10 mouse cellular contexts compared by ENCODE assay signal in the genomic region with DNA sequence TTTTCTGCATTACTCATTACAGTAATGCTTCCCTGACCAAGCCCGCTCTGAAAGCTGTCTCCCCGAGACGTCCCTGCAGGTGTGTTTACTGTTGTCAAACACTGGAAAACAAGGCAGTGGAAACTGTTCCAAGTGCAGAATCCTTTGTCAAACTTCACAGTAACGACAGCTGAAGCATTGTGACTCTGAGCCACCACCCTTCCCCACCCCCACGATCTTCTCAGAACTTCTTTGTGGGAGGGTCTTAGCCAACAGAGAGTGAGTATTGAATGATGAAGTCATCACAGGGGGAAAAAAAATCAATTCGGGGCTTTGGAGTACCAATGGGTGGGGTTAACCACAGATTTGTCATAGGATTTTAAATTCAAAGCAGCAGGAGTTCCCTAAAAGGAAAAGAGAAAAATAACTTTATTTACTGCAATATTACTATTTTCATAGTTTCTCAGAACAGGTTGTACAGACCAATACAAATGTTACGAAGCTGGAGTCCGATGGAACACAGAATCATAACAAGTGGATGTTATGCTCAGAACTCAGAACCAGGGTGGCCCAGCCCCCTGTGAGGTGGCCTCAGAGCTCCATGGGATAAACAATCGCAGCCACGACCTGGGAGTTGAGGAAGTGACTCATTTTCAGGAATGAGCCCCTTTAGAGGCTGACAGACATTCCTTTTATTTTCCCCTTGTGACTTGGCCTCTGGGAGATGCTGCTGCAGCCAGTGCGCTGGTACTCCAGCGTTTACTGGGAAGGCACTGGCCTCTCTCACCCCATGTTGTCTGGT.
DNase-seq lines count a peak whose midpoint lies in the region; ATAC-seq and TF ChIP-seq lines count a peak whose summit lies in the region.
"Had no signal": no experiment of that assay in that cellular context is flagged by ENCODE, and none has a peak within 500 bp of the region (broad histone marks: within the 10 kb centered on the region; RNA-seq: fewer than 3 reads in every experiment).

No protein-coding gene starts in this region.

- H3K4me3 ChIP-seq in small intestine, adult 2 months (ENCODE audit: low read depth, low read length) = no peak overlapping the region
- no peak overlapping the region for H3K4me3 ChIP-seq in hindbrain, postnatal 0 days (ENCODE audit: low read length)
- H3K4me3 ChIP-seq: liver, embryonic 13.5 days; neural tube, embryonic 13.5 days had no signal

- H3K4me2 ChIP-seq in hindbrain, postnatal 0 days (ENCODE audit: low read depth, low read length) = no peak overlapping the region
- H3K4me2 ChIP-seq: liver, embryonic 13.5 days; neural tube, embryonic 13.5 days had no signal

- no peaks in the 10 kb centered on the region for H3K36me3 ChIP-seq in small intestine, adult 2 months (ENCODE audit: control insufficient read depth, insufficient read depth, low read length)
- no peaks in the 10 kb centered on the region for H3K36me3 ChIP-seq in hindbrain, postnatal 0 days (ENCODE audit: insufficient read depth, low read length)
- H3K36me3 ChIP-seq: liver, embryonic 13.5 days; neural tube, embryonic 13.5 days had no signal

- no peaks in the 10 kb centered on the region for H3K27me3 ChIP-seq in small intestine, adult 2 months (ENCODE audit: control insufficient read depth, insufficient read depth, low read length)
- no peaks in the 10 kb centered on the region for H3K27me3 ChIP-seq in hindbrain, postnatal 0 days (ENCODE audit: insufficient read depth, low read length)
- H3K27me3 ChIP-seq: neural tube, embryonic 13.5 days had no signal

- H3K9ac ChIP-seq in hindbrain, postnatal 0 days (replicated peaks; ENCODE audit: low read length) = no peak overlapping the region
- H3K9ac ChIP-seq: liver, embryonic 13.5 days; neural tube, embryonic 13.5 days had no signal

- ATAC-seq in hindbrain, postnatal 0 days = no peak

- peak; percentile 72 for DNase-seq in ovary, adult 18-20 months (ENCODE audit: low spot score)
- DNase-seq in ovary, postnatal 10 days (ENCODE audit: low spot score) = no peak
- DNase-seq in heart, adult 18-20 months = peak; percentile 75 to 84
- DNase-seq in kidney, adult 8-10 months = peak; percentile 15 to 18
- DNase-seq in T-cell, adult 2 months (ENCODE audit: low spot score) = no peak
- no peak for DNase-seq in hindbrain, postnatal 0 days (ENCODE audit: low spot score)
- DNase-seq in urinary bladder, postnatal 4 days (ENCODE audit: low spot score in 2 of 2) = no peak
- DNase-seq: liver, embryonic 13.5 days had no signal

- TF ChIP-seq POLR2A in small intestine, adult 2 months (IDR thresholded peaks at IDR 0.05; ENCODE audit: low read depth, low read length) = no peak

- H3K9me3 ChIP-seq in hindbrain, postnatal 0 days (ENCODE audit: low read length) = no peaks in the 10 kb centered on the region
- H3K9me3 ChIP-seq: liver, embryonic 13.5 days; neural tube, embryonic 13.5 days had no signal

- peak overlapping the region; percentile 73 for H3K27ac ChIP-seq in small intestine, adult 2 months (ENCODE audit: insufficient read depth, low read depth, low read length)
- H3K27ac ChIP-seq in hindbrain, postnatal 0 days = no peak overlapping the region
- H3K27ac ChIP-seq: liver, embryonic 13.5 days; neural tube, embryonic 13.5 days had no signal

- peaks cover 2% of the 10 kb centered on the region for H3K4me1 ChIP-seq in small intestine, adult 2 months (ENCODE audit: control insufficient read depth, insufficient read depth, insufficient read length, low read length)
- H3K4me1 ChIP-seq in hindbrain, postnatal 0 days (ENCODE audit: insufficient read depth, low read length) = no peaks in the 10 kb centered on the region
- H3K4me1 ChIP-seq: neural tube, embryonic 13.5 days had no signal

- WGBS in small intestine, adult 2 months = 28% methylated on average over 12 of the region's 12 CpGs
- WGBS in hindbrain, postnatal 0 days = 45% methylated on average over 12 of the region's 12 CpGs

- no peak for TF ChIP-seq CTCF in small intestine, adult 2 months (IDR thresholded peaks at IDR 0.05; ENCODE audit: extremely low read depth, insufficient read length, insufficient replicate concordance, low read depth, low read length)
- TF ChIP-seq CTCF in hindbrain, postnatal 0 days (IDR thresholded peaks at IDR 0.05; ENCODE audit: low read depth) = no peak

Comparison
In these comparisons a context has a peak if more than half of its experiments do, and no peak if none do; other contexts are left out.
1. DNase-seq: peak in ovary, adult 18-20 months (single experiment), heart, adult 18-20 months (2 of 2) and kidney, adult 8-10 months (2 of 2); none in ovary, postnatal 10 days (single experiment), T-cell, adult 2 months (single experiment), hindbrain, postnatal 0 days (single experiment) and urinary bladder, postnatal 4 days (0 of 2).